Mouse (Mus musculus): ENCODE results near the gene Crtc1. TPM values are rescaled to one million over a fixed set of nuclear protein-coding genes. Genes with fewer than 3 reads are reported as not detected.
A peak's percentile ranks its signal among the peaks of the same experiment; 100 is the strongest.

Crtc1 gene
- total RNA-seq, 2 experiments from 2014 or later, result 16.4 to 20.8 TPM

- DNase-seq (ENCODE audit: low spot score in 2 of 2), result no peak
Measured at GRCm38 (mm10) chr8:70394269-70394998, 44.9 kb downstream of the Crtc1 start.

DNA sequence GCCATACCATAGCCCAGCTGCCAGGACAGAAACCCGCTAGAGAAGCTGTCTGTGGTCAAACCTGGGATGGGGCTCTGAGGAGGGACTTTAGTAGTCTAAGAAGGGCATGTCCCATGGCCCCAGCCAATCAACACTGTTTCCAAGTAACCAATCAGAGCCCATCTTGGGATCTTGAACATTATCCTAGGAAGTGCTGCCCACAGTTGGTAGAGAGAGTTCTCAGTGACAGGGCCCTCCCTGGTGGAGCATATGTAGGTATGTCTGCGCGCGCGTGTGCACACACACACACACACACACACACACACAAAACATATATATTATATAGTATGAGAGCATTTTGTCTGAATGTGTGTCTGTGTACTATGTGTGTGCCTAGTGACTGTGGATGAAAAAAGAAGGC is 46.3 kb downstream of the Crtc1 start:
- no peak for DNase-seq (ENCODE audit: low spot score in 2 of 2)

- DNase-seq (ENCODE audit: low spot score in 2 of 2), result no peak
Measured at GRCm38 (mm10) chr8:70389678-70390077, 49.7 kb downstream of the Crtc1 start.

DNA sequence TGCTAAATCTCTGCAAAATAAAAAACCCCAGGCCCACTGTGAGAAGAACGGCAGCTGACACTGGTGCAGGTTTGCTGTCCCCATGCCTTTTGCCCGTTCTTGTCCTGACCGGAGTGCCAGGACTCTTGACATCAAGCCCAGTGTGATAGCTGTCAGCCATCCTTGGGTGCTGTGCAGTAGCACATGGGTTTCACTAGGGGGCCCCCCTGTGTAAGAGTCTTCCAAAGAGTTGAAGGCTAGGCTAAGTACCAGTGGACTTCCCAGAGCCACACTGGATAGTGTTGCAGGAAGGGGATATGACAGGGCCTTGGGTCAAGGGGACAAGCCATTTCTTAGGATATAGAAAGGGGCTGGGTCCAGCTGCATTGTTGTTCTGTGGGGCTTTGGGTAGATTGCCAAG is 56.1 kb downstream of the Crtc1 start:
- peak in 1 of 2 experiments; percentile 73 for DNase-seq (ENCODE audit: low spot score in 2 of 2)

- DNase-seq (ENCODE audit: low spot score in 2 of 2), result no peak
Measured at GRCm38 (mm10) chr8:70380069-70380468, 59.3 kb downstream of the Crtc1 start.

- no peak for DNase-seq (ENCODE audit: low spot score in 2 of 2)
Measured at GRCm38 (mm10) chr8:70377049-70377448, 62.3 kb downstream of the Crtc1 start.

DNA sequence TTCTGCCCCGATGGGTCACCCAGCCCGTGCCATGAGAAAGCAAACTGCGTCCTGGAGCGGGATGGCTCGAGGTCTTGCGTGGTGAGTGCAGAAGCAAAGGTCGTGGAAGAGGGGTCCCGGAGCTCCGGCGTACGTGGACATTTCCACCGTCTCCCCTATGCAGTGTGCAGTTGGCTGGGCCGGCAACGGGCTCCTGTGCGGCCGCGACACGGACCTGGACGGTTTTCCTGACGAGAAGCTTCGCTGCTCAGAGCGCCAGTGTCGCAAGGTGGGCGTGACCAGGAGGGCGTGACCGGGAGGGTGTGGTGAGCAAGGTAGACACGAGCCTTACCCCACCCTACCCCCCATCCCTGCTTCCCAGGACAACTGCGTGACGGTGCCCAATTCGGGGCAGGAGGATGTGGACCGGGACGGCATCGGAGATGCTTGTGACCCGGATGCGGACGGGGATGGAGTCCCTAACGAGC is 63.1 kb downstream of the Crtc1 start:
- DNase-seq (ENCODE audit: low spot score in 2 of 2), result no peak

DNA sequence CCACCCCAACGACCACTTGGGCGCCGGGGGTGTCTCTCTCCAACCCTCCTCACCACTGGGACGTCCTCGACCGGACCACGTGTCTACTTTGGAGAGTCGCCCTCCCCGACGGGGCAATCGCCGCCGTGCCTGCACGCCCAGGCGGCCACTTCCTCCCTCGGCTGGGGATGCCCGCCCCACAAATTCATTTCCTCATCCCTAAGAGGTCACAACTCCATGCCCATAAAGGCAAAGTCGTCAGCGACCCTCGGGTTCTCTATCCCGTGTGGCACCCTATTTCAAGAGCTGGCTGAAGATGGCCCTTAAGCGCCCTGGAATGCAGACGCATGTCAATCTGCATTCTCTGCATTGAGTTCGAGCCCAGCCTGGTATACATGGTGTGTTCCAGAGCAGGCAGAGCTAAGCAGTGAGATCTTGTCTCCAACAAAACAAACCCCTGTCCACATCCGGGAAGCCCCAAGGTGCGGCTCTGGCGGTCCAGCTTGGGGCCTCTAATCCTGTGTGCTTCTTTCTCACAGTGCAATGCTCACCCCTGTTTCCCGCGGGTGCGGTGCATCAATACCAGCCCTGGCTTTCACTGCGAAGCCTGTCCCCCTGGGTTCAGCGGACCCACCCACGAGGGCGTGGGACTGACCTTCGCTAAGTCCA is 64.0 kb downstream of the Crtc1 start:
- no peak for DNase-seq (ENCODE audit: low spot score in 2 of 2)

- DNase-seq (ENCODE audit: low spot score in 2 of 2), result peak; percentile 71 to 75
Measured at GRCm38 (mm10) chr8:70374318-70374927, 65.0 kb downstream of the Crtc1 start.

GRCm38 (mm10) chr8:70373397-70374317 is 65.7 kb downstream of the Crtc1 start, which contains the start of gene Comp:
TSS of gene Comp (plus strand) at chr8:70373558.
- DNase-seq (ENCODE audit: low spot score in 2 of 2), result no peak

- no peak for DNase-seq (ENCODE audit: low spot score in 2 of 2)
Measured at GRCm38 (mm10) chr8:70371951-70372350, 67.4 kb downstream of the Crtc1 start.

DNA sequence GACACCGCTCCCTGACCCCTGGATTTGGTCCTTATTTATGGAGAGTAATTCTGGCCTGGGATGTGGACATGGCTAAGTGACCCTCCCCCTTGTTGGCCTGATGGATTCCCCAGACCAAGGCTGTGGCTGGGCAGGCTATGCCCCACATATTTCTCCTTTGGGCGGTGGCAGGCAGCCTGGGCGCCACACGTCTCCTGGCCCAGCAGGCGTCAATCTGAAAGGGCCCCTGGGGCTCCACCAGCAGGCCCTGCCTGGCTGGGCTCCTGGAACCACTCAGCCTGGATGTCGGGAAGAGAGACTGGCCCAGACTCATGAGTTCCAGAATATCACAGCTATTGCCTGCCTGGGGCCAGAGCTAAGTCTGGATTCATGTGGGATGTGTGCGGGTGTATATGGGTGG is 68.9 kb downstream of the Crtc1 start:
- DNase-seq (ENCODE audit: low spot score in 2 of 2), result no peak

- DNase-seq (ENCODE audit: low spot score in 2 of 2), result no peak
Measured at GRCm38 (mm10) chr8:70366588-70366987, 72.8 kb downstream of the Crtc1 start.

GRCm38 (mm10) chr8:70364066-70364465 is 75.3 kb downstream of the Crtc1 start:
- DNase-seq (ENCODE audit: low spot score in 2 of 2), result no peak

DNA sequence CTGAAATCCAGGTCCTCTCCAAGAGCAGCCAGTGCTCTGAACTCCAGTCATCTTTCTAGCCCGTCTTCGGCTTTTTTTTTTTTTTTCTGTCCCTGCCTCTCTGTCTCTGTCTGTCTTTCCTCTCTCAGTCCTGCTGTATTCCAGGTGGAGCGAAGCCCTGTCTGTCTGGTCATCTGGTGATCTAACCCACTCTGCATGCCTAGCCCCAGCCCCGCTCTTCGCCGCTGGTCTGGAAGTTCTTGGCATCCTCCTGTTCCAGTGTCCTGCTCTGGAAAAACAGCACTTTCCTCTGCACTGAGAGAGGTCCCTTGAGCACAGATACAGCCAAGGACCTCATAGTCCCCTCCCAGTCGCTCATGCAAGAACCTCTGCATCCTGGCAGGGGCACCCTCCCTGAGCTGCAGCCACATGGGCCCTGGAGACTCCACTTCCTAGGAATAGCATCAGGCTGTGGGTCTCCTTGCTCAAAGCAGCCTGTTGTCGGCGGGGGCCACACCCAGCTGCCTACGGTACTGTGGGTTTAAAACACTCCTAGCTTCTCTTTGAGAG is 77.8 kb downstream of the Crtc1 start:
- DNase-seq (ENCODE audit: low spot score in 2 of 2), result no peak

DNA sequence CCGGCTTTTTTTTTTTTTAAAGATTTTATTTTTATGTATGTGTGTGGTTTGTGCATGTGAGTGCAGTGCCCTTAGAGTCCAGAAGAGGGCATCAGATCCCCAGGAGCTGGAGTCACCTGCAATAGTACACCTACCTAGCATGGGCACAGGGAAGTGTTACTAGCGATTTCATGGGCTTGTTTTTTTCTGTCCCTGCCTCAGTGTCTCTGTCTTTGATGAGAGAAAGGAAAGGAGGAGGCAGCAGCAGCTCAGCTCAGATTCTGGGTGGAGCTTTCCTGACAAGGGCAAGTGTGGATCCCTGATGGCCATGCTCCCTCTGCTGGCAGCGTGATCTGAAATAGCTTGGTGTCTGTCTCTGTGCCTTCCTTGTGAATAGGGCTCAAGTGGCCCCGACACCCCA is 78.6 kb downstream of the Crtc1 start:
- DNase-seq (ENCODE audit: low spot score in 2 of 2), result no peak

GRCm38 (mm10) chr8:70359411-70359810 is 80.0 kb downstream of the Crtc1 start:
- peak in 1 of 2 experiments; percentile 74 for DNase-seq (ENCODE audit: low spot score in 2 of 2)

GRCm38 (mm10) chr8:70356111-70356510 is 83.3 kb downstream of the Crtc1 start:
- no peak for DNase-seq (ENCODE audit: low spot score in 2 of 2)

- no peak for DNase-seq (ENCODE audit: low spot score in 2 of 2)
Measured at GRCm38 (mm10) chr8:70354004-70354403, 85.4 kb downstream of the Crtc1 start.

DNA sequence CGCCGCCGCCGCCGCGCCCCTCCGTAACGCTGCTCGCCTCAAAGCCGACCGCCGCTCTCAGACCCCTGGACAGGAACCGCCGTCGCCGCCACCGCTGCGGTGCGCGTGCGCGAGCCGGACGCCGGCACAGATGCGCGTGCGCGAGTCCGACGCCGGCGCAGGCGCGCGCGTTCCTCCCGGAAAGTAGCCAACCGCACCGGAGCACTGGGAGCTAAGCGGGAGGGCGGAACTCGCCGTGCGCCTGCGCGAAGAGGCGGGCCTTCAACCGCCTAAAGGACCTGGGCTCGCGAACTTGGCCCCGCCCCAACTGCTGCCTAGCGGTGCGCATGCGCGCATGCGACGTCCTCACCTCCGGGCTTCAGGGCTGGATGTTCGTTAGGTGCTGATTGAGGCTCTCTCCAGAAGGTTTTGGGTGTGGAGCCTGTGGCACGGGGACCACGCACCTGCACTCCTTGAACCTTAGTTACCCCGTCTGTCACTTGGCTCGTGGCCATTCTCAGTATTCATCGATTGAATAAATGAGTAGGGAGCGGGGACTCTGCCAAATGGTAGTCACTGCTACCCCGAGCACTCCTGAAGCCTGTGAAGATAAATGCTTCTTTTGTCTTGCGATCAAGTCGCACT is 86.1 kb downstream of the Crtc1 start, which contains the start of gene Upf1:
Gene Upf1 (minus strand): TSS at position 85 of the 624 bp plus-strand sequence.
- peak; percentile 100 for DNase-seq (ENCODE audit: low spot score in 2 of 2)

All from gastrocnemius, postnatal 4 days (tissue).